Mouse (Mus musculus): Measurements from ENCODE around the gene Sema3g. TPM values are rescaled to one million over a fixed set of nuclear protein-coding genes. Genes with fewer than 3 reads are reported as not detected.

The Sema3g gene
- total and polyA plus RNA-seq, 3 experiments: 0.11 TPM; not detected in 2

- TF ChIP-seq GATA2 (IDR thresholded peaks at IDR 0.05; ENCODE audit: borderline replicate concordance, low read depth, low read length) (no peak), TAL1 (conservative IDR thresholded peaks at IDR 0.05; ENCODE audit: low read depth, low read length) (no peak), POLR2AphosphoS5 (IDR thresholded peaks at IDR 0.05; ENCODE audit: insufficient replicate concordance, low read depth, low read length) (no peak), CTCF (IDR thresholded peaks at IDR 0.05; ENCODE audit: low read depth, low read length) (no peak), GATA1 (IDR thresholded peaks at IDR 0.05; ENCODE audit: borderline replicate concordance, low read length) (no peak)
- Histone ChIP-seq H3K36me3 (replicated peaks) (peaks cover 92% of the 10 kb centered on the region), H3K4me3 (ENCODE audit: low read depth, low read length) (no peak overlapping the region), H3K4me1 (ENCODE audit: insufficient read depth, low read depth, low read length) (peaks cover 28% of the 10 kb centered on the region), H3K9me3 (replicated peaks) (no peaks in the 10 kb centered on the region), H3K27me3 (ENCODE audit: insufficient read depth, low read length) (no peaks in the 10 kb centered on the region)
- DNase-seq (ENCODE audit: low spot score) (no peak), ATAC-seq (ENCODE audit: extremely low read depth, insufficient number of reproducible peaks, low FRiP score, poor library complexity, severe bottlenecking) (no peak)
These were observed 23.9 kb upstream of the Sema3g start for GRCm38 (mm10) chr14:31193791-31194190.

- Histone ChIP-seq H3K27me3 (ENCODE audit: insufficient read depth, low read length) (no peaks in the 10 kb centered on the region), H3K4me1 (ENCODE audit: insufficient read depth, low read depth, low read length) (peaks cover 31% of the 10 kb centered on the region), H3K4me3 (ENCODE audit: low read depth, low read length) (no peak overlapping the region), H3K9me3 (replicated peaks) (no peaks in the 10 kb centered on the region), H3K36me3 (replicated peaks) (peaks cover 92% of the 10 kb centered on the region)
- ATAC-seq (ENCODE audit: extremely low read depth, insufficient number of reproducible peaks, low FRiP score, poor library complexity, severe bottlenecking) (no peak), DNase-seq (ENCODE audit: low spot score) (no peak)
- TF ChIP-seq CTCF (IDR thresholded peaks at IDR 0.05; ENCODE audit: low read depth, low read length): no peak
- no peak for TF ChIP-seq POLR2AphosphoS5 (IDR thresholded peaks at IDR 0.05; ENCODE audit: insufficient replicate concordance, low read depth, low read length)
- TF ChIP-seq GATA2 (IDR thresholded peaks at IDR 0.05; ENCODE audit: borderline replicate concordance, low read depth, low read length): no peak
- no peak for TF ChIP-seq TAL1 (conservative IDR thresholded peaks at IDR 0.05; ENCODE audit: low read depth, low read length)
- no peak for TF ChIP-seq GATA1 (IDR thresholded peaks at IDR 0.05; ENCODE audit: borderline replicate concordance, low read length)
These were observed 23.2 kb upstream of the Sema3g start for GRCm38 (mm10) chr14:31194441-31194840.

- Histone ChIP-seq H3K27me3 (ENCODE audit: insufficient read depth, low read length) (no peaks in the 10 kb centered on the region), H3K9me3 (replicated peaks) (no peaks in the 10 kb centered on the region), H3K4me3 (ENCODE audit: low read depth, low read length) (no peak overlapping the region), H3K4me1 (ENCODE audit: insufficient read depth, low read depth, low read length) (peaks cover 34% of the 10 kb centered on the region), H3K36me3 (replicated peaks) (peaks cover 92% of the 10 kb centered on the region)
- TF ChIP-seq TAL1 (conservative IDR thresholded peaks at IDR 0.05; ENCODE audit: low read depth, low read length) (no peak), GATA2 (IDR thresholded peaks at IDR 0.05; ENCODE audit: borderline replicate concordance, low read depth, low read length) (no peak)
- no peak for ATAC-seq (ENCODE audit: extremely low read depth, insufficient number of reproducible peaks, low FRiP score, poor library complexity, severe bottlenecking)
- DNase-seq (ENCODE audit: low spot score): no peak
These were observed 22.7 kb upstream of the Sema3g start for GRCm38 (mm10) chr14:31194891-31195513.

GRCm38 (mm10) chr14:31195521-31195920 is 22.1 kb upstream of the Sema3g start:
- no peak for DNase-seq (ENCODE audit: low spot score)
- Histone ChIP-seq H3K9me3 (replicated peaks) (no peaks in the 10 kb centered on the region), H3K4me3 (ENCODE audit: low read depth, low read length) (no peak overlapping the region), H3K27me3 (ENCODE audit: insufficient read depth, low read length) (no peaks in the 10 kb centered on the region), H3K4me1 (ENCODE audit: insufficient read depth, low read depth, low read length) (peaks cover 38% of the 10 kb centered on the region), H3K36me3 (replicated peaks) (peaks cover 92% of the 10 kb centered on the region)
- no peak for ATAC-seq (ENCODE audit: extremely low read depth, insufficient number of reproducible peaks, low FRiP score, poor library complexity, severe bottlenecking)
- TF ChIP-seq TAL1 (conservative IDR thresholded peaks at IDR 0.05; ENCODE audit: low read depth, low read length) (no peak), GATA2 (IDR thresholded peaks at IDR 0.05; ENCODE audit: borderline replicate concordance, low read depth, low read length) (no peak), CTCF (IDR thresholded peaks at IDR 0.05; ENCODE audit: low read depth, low read length) (no peak), POLR2AphosphoS5 (IDR thresholded peaks at IDR 0.05; ENCODE audit: insufficient replicate concordance, low read depth, low read length) (no peak), GATA1 (IDR thresholded peaks at IDR 0.05; ENCODE audit: borderline replicate concordance, low read length) (no peak)

GRCm38 (mm10) chr14:31195968-31196367 is 21.7 kb upstream of the Sema3g start:
- Histone ChIP-seq H3K36me3 (replicated peaks) (peaks cover 92% of the 10 kb centered on the region), H3K27me3 (ENCODE audit: insufficient read depth, low read length) (no peaks in the 10 kb centered on the region), H3K4me1 (ENCODE audit: insufficient read depth, low read depth, low read length) (peaks cover 40% of the 10 kb centered on the region), H3K9me3 (replicated peaks) (no peaks in the 10 kb centered on the region), H3K4me3 (ENCODE audit: low read depth, low read length) (no peak overlapping the region)
- DNase-seq (ENCODE audit: low spot score): no peak
- no peak for TF ChIP-seq TAL1 (conservative IDR thresholded peaks at IDR 0.05; ENCODE audit: low read depth, low read length)
- no peak for TF ChIP-seq GATA2 (IDR thresholded peaks at IDR 0.05; ENCODE audit: borderline replicate concordance, low read depth, low read length)
- no peak for TF ChIP-seq GATA1 (IDR thresholded peaks at IDR 0.05; ENCODE audit: borderline replicate concordance, low read length)
- TF ChIP-seq CTCF (IDR thresholded peaks at IDR 0.05; ENCODE audit: low read depth, low read length): peak; percentile 41
- 0 out of 2 replicates have a peak, but pooled peaks have one; percentile 15 for ATAC-seq (ENCODE audit: extremely low read depth, insufficient number of reproducible peaks, low FRiP score, poor library complexity, severe bottlenecking)

GRCm38 (mm10) chr14:31197547-31198516 is 19.8 kb upstream of the Sema3g start:
- Histone ChIP-seq H3K9me3 (replicated peaks) (no peaks in the 10 kb centered on the region), H3K4me1 (ENCODE audit: insufficient read depth, low read depth, low read length) (peaks cover 48% of the 10 kb centered on the region), H3K36me3 (replicated peaks) (peaks cover 92% of the 10 kb centered on the region), H3K27me3 (ENCODE audit: insufficient read depth, low read length) (no peaks in the 10 kb centered on the region), H3K4me3 (ENCODE audit: low read depth, low read length) (peak overlapping the region; percentile 34; the same call in 1 of the 2 replicates)
- TF ChIP-seq GATA2 (IDR thresholded peaks at IDR 0.05; ENCODE audit: borderline replicate concordance, low read depth, low read length): no peak
- no peak for TF ChIP-seq POLR2AphosphoS5 (IDR thresholded peaks at IDR 0.05; ENCODE audit: insufficient replicate concordance, low read depth, low read length)
- TF ChIP-seq GATA1 (IDR thresholded peaks at IDR 0.05; ENCODE audit: borderline replicate concordance, low read length): no peak
- no peak for TF ChIP-seq CTCF (IDR thresholded peaks at IDR 0.05; ENCODE audit: low read depth, low read length)
- TF ChIP-seq TAL1 (conservative IDR thresholded peaks at IDR 0.05; ENCODE audit: low read depth, low read length): no peak
- ATAC-seq (ENCODE audit: extremely low read depth, insufficient number of reproducible peaks, low FRiP score, poor library complexity, severe bottlenecking) (peak; percentile 73), DNase-seq (ENCODE audit: low spot score) (no peak)

All from G1E (cell line).